Mouse (Mus musculus): ENCODE measurements around the gene Timmdc1.

- TF ChIP-seq CTCF (IDR thresholded peaks at IDR 0.05; ENCODE audit: low read depth) (peak; percentile 36), EP300 (IDR thresholded peaks at IDR 0.05; ENCODE audit: low read depth) (no peak)
Measured at GRCm38 (mm10) chr16:38493890-38494289, 28.6 kb downstream of the Timmdc1 start.

Data from heart, postnatal 0 days (tissue).